Mouse (Mus musculus): ENCODE data around the gene Gm14692. TPM values are rescaled to one million over a fixed set of nuclear protein-coding genes. Genes with fewer than 3 reads are reported as not detected.

Gene Gm14692
- total RNA-seq (2023): not detected

DNA sequence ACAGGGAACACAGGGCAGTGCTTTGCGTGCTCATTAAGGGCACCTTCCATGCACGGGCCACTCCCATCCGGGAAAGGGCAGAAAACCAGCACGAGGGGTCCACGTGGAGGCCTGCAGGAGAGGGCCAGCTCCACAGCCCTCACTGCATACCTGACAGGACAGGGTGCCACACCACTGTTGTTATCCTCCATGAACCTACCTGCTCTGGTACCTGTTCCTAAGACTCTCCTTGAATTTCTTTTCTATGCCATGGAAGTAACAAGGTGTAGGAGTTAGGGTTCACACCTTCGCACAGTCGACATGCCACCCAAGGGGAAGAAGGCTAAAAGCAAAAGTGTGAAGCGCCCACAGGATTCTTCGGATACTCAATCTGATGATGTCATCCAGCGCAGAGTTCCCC, at the start of gene Gm14692:
TSS of gene Gm14692 (plus strand) at position 301 of the 400 bp plus-strand sequence.

DNA sequence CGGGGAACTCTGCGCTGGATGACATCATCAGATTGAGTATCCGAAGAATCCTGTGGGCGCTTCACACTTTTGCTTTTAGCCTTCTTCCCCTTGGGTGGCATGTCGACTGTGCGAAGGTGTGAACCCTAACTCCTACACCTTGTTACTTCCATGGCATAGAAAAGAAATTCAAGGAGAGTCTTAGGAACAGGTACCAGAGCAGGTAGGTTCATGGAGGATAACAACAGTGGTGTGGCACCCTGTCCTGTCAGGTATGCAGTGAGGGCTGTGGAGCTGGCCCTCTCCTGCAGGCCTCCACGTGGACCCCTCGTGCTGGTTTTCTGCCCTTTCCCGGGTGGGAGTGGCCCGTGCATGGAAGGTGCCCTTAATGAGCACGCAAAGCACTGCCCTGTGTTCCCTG, 2.0 kb upstream of the Gm14692 start, which contains the start of gene Gm1140:
TSS of gene Gm1140 (minus strand) at position 101 of the 400 bp plus-strand sequence.

Other genes starting within 250 kb of the Gm14692 start
- gene Gm1140, start 2.1 kb upstream of the Gm14692 start, total RNA-seq (2023): not detected
- gene 4933436I01Rik, start 225.8 kb downstream of the Gm14692 start, total RNA-seq (2023): not detected

Measured in monocyte, adult 59 days (primary cell).